Mouse (Mus musculus) neural tube, embryonic 11.5 days (tissue): Measurements from ENCODE around the gene Twf2. TPM values are rescaled to one million over a fixed set of nuclear protein-coding genes. Genes with fewer than 3 reads are reported as not detected.
A peak's percentile ranks its signal among the peaks of the same experiment; 100 is the strongest.

Experiments used
- ATAC-seq: fragments of 200-750 bp; cut with Nextera tagmentation; 2 replicates; pipeline ENCODE4 v1.8.0; 2017; ENCODE audit warnings: moderate number of reproducible peaks, mild to moderate bottlenecking, moderate TSS enrichment, moderate library complexity; ENCODE audit not compliant: insufficient read depth, low FRiP score, low TSS enrichment
- DNase-seq: peaks from one replicate; pipeline ENCODE4 v3.0.0-alpha.2; 2015; ENCODE audit warnings: low spot score
- H3K27ac ChIP-seq: fragments of 300-500 bp; sonication (generic); 2 replicates; pipeline ENCODE4 v1.5.1; 2014; ENCODE audit warnings: low read depth, mild to moderate bottlenecking, low read length
- H3K27me3 ChIP-seq: fragments of 300-500 bp; sonication (generic); 2 replicates; pipeline ENCODE4 v1.6.1; 2014; ENCODE audit warnings: mild to moderate bottlenecking, low read length, mixed read lengths; ENCODE audit not compliant: control insufficient read depth, insufficient read depth
- H3K36me3 ChIP-seq: fragments of 300-500 bp; sonication (generic); 2 replicates; pipeline ENCODE4 v1.6.1; 2014; ENCODE audit warnings: mild to moderate bottlenecking, low read length, moderate library complexity, mixed read lengths; ENCODE audit not compliant: control insufficient read depth, insufficient read depth
- H3K4me1 ChIP-seq: fragments of 300-500 bp; sonication (generic); 2 replicates; pipeline ENCODE4 v1.6.1; 2014; ENCODE audit warnings: low read length, mixed read lengths; ENCODE audit not compliant: control insufficient read depth, insufficient read depth
- H3K4me2 ChIP-seq: fragments of 300-500 bp; sonication (generic); 2 replicates; pipeline ENCODE4 v1.6.1; 2014; ENCODE audit warnings: low read depth, mild to moderate bottlenecking, moderate library complexity
- H3K4me3 ChIP-seq: fragments of 300-500 bp; sonication (generic); 2 replicates; pipeline ENCODE4 v1.5.1; 2014; ENCODE audit warnings: low read depth, low read length
- H3K9ac ChIP-seq: fragments of 300-500 bp; sonication (generic); 2 replicates; pipeline ENCODE4 v1.6.1; 2014; ENCODE audit warnings: mild to moderate bottlenecking, low read length
- H3K9me3 ChIP-seq: fragments of 300-500 bp; sonication (generic); 2 replicates; pipeline ENCODE4 v1.6.1; 2016; ENCODE audit warnings: low read length; ENCODE audit not compliant: control insufficient read depth
- WGBS: fragments of 180-500 bp; shearing (Covaris S2); extraction: QIAGEN DNeasy Blood & Tissue Kit; methylation state at CpG from one replicate; pipeline ENCODE4 v1.1.7; 2014; 5-methylcytosine and 5-hydroxymethylcytosine counted together
- polyA plus RNA-seq: library from polyadenylated mRNA; unstranded; fragments of >200 nt; fragmentation: Nextera tagmentation; extraction: Ambion mirVana; gene quantifications from 2 replicates; pipeline ENCODE4 v1.2.1, GENCODE M21; 2014

Twf2 gene
- polyA plus RNA-seq, 1 experiment from 2014 or later = 63.9 TPM

- ATAC-seq = no peak
- no peaks in the 10 kb centered on the region for H3K27me3 ChIP-seq
- no peaks in the 10 kb centered on the region for H3K36me3 ChIP-seq
- peaks cover 7% of the 10 kb centered on the region; the same call in 1 of the 2 replicates for H3K4me1 ChIP-seq
- no peak overlapping the region for H3K4me2 ChIP-seq
- no peak overlapping the region for H3K27ac ChIP-seq
- no peak for DNase-seq
- H3K4me3 ChIP-seq = no peak overlapping the region
- H3K9ac ChIP-seq = no peak overlapping the region
- WGBS = 94% methylated on average over 11 of the region's 11 CpGs
- H3K9me3 ChIP-seq = no peaks in the 10 kb centered on the region
These were observed 46.6 kb downstream of the Twf2 start for GRCm38 (mm10) chr9:106249550-106249949.

- Histone ChIP-seq H3K27me3 (no peaks in the 10 kb centered on the region), H3K9me3 (no peaks in the 10 kb centered on the region), H3K27ac (no peak overlapping the region), H3K4me1 (peaks cover 7% of the 10 kb centered on the region; the same call in 1 of the 2 replicates), H3K9ac (no peak overlapping the region), H3K4me2 (no peak overlapping the region), H3K36me3 (no peaks in the 10 kb centered on the region), H3K4me3 (no peak overlapping the region)
- 67% methylated on average over 4 of the region's 4 CpGs for WGBS
- ATAC-seq (no peak), DNase-seq (no peak)
These were observed 47.3 kb downstream of the Twf2 start for GRCm38 (mm10) chr9:106250245-106250644.

- DNase-seq (peak; percentile 3), ATAC-seq (no peak)
- H3K27me3 ChIP-seq = no peaks in the 10 kb centered on the region
- H3K36me3 ChIP-seq = no peaks in the 10 kb centered on the region
- H3K27ac ChIP-seq = no peak overlapping the region
- no peaks in the 10 kb centered on the region for H3K9me3 ChIP-seq
- no peak overlapping the region for H3K9ac ChIP-seq
- 76% methylated on average over 8 of the region's 8 CpGs for WGBS
- H3K4me1 ChIP-seq = peaks cover 7% of the 10 kb centered on the region; the same call in 1 of the 2 replicates
- no peak overlapping the region for H3K4me3 ChIP-seq
- no peak overlapping the region for H3K4me2 ChIP-seq
These were observed 48.2 kb downstream of the Twf2 start for GRCm38 (mm10) chr9:106251066-106251465.

GRCm38 (mm10) chr9:106254001-106254400 is 51.1 kb downstream of the Twf2 start:
- Histone ChIP-seq H3K9me3 (no peaks in the 10 kb centered on the region), H3K36me3 (no peaks in the 10 kb centered on the region), H3K27ac (no peak overlapping the region), H3K27me3 (no peaks in the 10 kb centered on the region), H3K4me2 (no peak overlapping the region), H3K4me1 (no peaks in the 10 kb centered on the region), H3K9ac (no peak overlapping the region), H3K4me3 (no peak overlapping the region)
- DNase-seq (no peak), ATAC-seq (no peak)
- 75% methylated on average over 2 of the region's 2 CpGs for WGBS

GRCm38 (mm10) chr9:106258412-106258811 is 55.5 kb downstream of the Twf2 start:
- H3K27ac ChIP-seq = no peak overlapping the region
- no peaks in the 10 kb centered on the region for H3K4me1 ChIP-seq
- DNase-seq (no peak), ATAC-seq (no peak)
- H3K9me3 ChIP-seq = no peaks in the 10 kb centered on the region
- no peaks in the 10 kb centered on the region for H3K36me3 ChIP-seq
- no peaks in the 10 kb centered on the region for H3K27me3 ChIP-seq
- WGBS = 91% methylated on average over 4 of the region's 4 CpGs
- H3K9ac ChIP-seq = no peak overlapping the region
- H3K4me2 ChIP-seq = no peak overlapping the region
- no peak overlapping the region for H3K4me3 ChIP-seq

GRCm38 (mm10) chr9:106258990-106259389 is 56.1 kb downstream of the Twf2 start:
- WGBS = 66% methylated on average over 5 of the region's 5 CpGs
- H3K4me3 ChIP-seq = no peak overlapping the region
- H3K4me1 ChIP-seq = no peaks in the 10 kb centered on the region
- no peak overlapping the region for H3K9ac ChIP-seq
- no peaks in the 10 kb centered on the region for H3K36me3 ChIP-seq
- no peak overlapping the region for H3K4me2 ChIP-seq
- no peaks in the 10 kb centered on the region for H3K27me3 ChIP-seq
- H3K9me3 ChIP-seq = no peaks in the 10 kb centered on the region
- no peak overlapping the region for H3K27ac ChIP-seq
- ATAC-seq (no peak), DNase-seq (no peak)

GRCm38 (mm10) chr9:106261058-106261457 is 58.1 kb downstream of the Twf2 start:
- Histone ChIP-seq H3K4me3 (no peak overlapping the region), H3K36me3 (no peaks in the 10 kb centered on the region), H3K27me3 (no peaks in the 10 kb centered on the region), H3K4me2 (no peak overlapping the region), H3K4me1 (no peaks in the 10 kb centered on the region), H3K9me3 (no peaks in the 10 kb centered on the region), H3K27ac (no peak overlapping the region), H3K9ac (no peak overlapping the region)
- no peak for ATAC-seq
- DNase-seq = no peak
- WGBS = 84% methylated on average over 6 of the region's 6 CpGs

- no peak overlapping the region for H3K4me2 ChIP-seq
These were observed 58.6 kb downstream of the Twf2 start for GRCm38 (mm10) chr9:106261491-106261890.

GRCm38 (mm10) chr9:106262075-106262474 is 59.2 kb downstream of the Twf2 start:
- DNase-seq = no peak
- Histone ChIP-seq H3K27ac (no peak overlapping the region), H3K4me3 (no peak overlapping the region), H3K27me3 (no peaks in the 10 kb centered on the region), H3K4me2 (no peak overlapping the region), H3K9me3 (no peaks in the 10 kb centered on the region), H3K4me1 (no peaks in the 10 kb centered on the region), H3K36me3 (no peaks in the 10 kb centered on the region), H3K9ac (no peak overlapping the region)
- 82% methylated on average over 3 of the region's 3 CpGs for WGBS
- no peak for ATAC-seq

More at GRCm38 (mm10) chr9:106261491-106261890, 58.6 kb downstream of the Twf2 start:
- 83% methylated on average over 3 of the region's 3 CpGs for WGBS
- no peak overlapping the region for H3K4me3 ChIP-seq
- H3K27ac ChIP-seq = no peak overlapping the region
- H3K9ac ChIP-seq = no peak overlapping the region
- no peaks in the 10 kb centered on the region for H3K27me3 ChIP-seq
- no peaks in the 10 kb centered on the region for H3K9me3 ChIP-seq
- no peak for ATAC-seq
- no peaks in the 10 kb centered on the region for H3K36me3 ChIP-seq
- no peak for DNase-seq
- H3K4me1 ChIP-seq = no peaks in the 10 kb centered on the region
